In genomic region chr6:71149534-71149933, GRCm38 (mm10) we compare ENCODE assay signal across 8 mouse cellular contexts. TPM values are rescaled to one million over a fixed set of nuclear protein-coding genes. Genes with fewer than 3 reads are reported as not detected.
DNase-seq lines count a peak whose midpoint lies in the region; ATAC-seq and TF ChIP-seq lines count a peak whose summit lies in the region.

No protein-coding gene starts in this region.

- H3K4me2 ChIP-seq in kidney, embryonic 15.5 days: no peak overlapping the region

- no peak overlapping the region for H3K4me3 ChIP-seq in heart, adult 2 months
- H3K4me3 ChIP-seq in kidney, embryonic 15.5 days (replicated peaks): no peak overlapping the region
- no peak overlapping the region for H3K4me3 ChIP-seq in small intestine, adult 2 months (ENCODE audit: low read depth, low read length)

- H3K4me1 ChIP-seq in heart, adult 2 months (ENCODE audit: control insufficient read depth, insufficient read depth, low read length): no peaks in the 10 kb centered on the region
- peaks cover 33% of the 10 kb centered on the region for H3K4me1 ChIP-seq in kidney, embryonic 15.5 days
- H3K4me1 ChIP-seq in small intestine, adult 2 months (ENCODE audit: control insufficient read depth, insufficient read depth, insufficient read length, low read length): peaks cover 20% of the 10 kb centered on the region; the same call in 1 of the 2 replicates

- H3K79me2 ChIP-seq in heart, adult 2 months (replicated peaks; ENCODE audit: control insufficient read depth, insufficient read depth, low read length): no peaks in the 10 kb centered on the region

- peak; percentile 78 for DNase-seq in CD4-positive, CD25-positive, alpha-beta regulatory T cell, adult 2 months (ENCODE audit: low read depth, low spot score)
- DNase-seq in MN1 (ENCODE audit: low spot score): peak; percentile 56
- DNase-seq in cerebellum, adult 9-11 months: peak; percentile 47
- DNase-seq in heart, adult 2 months: peak; percentile 42 to 51
- peak; percentile 55 for DNase-seq in lung, postnatal 25 days (ENCODE audit: low spot score)

- no peaks in the 10 kb centered on the region for H3K9me3 ChIP-seq in kidney, embryonic 15.5 days (replicated peaks)

- TF ChIP-seq CTCF in heart, adult 2 months (IDR thresholded peaks at IDR 0.05): peak; percentile 82
- peak; percentile 92; the same call in 1 of the 2 replicates for TF ChIP-seq CTCF in small intestine, adult 2 months (IDR thresholded peaks at IDR 0.05; ENCODE audit: extremely low read depth, insufficient read length, insufficient replicate concordance, low read depth, low read length)

- intact Hi-C loops in heart, adult 2 months (cut with DNase I): loop anchor here (1.0 kb wide), 1 partner anchor 655 kb away; no protein-coding TSS in a partner anchor

- 14% methylated on average over 5 of the region's 5 CpGs for WGBS in heart, adult 2 months
- WGBS in kidney, embryonic 15.5 days: 10% methylated on average over 5 of the region's 5 CpGs
- 9% methylated on average over 5 of the region's 5 CpGs for WGBS in small intestine, adult 2 months

- no peaks in the 10 kb centered on the region for H3K27me3 ChIP-seq in heart, adult 2 months (ENCODE audit: control insufficient read depth, insufficient read depth, low read length)
- H3K27me3 ChIP-seq in kidney, embryonic 15.5 days: no peaks in the 10 kb centered on the region
- no peaks in the 10 kb centered on the region for H3K27me3 ChIP-seq in small intestine, adult 2 months (ENCODE audit: control insufficient read depth, insufficient read depth, low read length)

- no peaks in the 10 kb centered on the region for H3K36me3 ChIP-seq in heart, adult 2 months (ENCODE audit: control insufficient read depth, insufficient read depth, low read length)
- H3K36me3 ChIP-seq in kidney, embryonic 15.5 days: no peaks in the 10 kb centered on the region
- H3K36me3 ChIP-seq in small intestine, adult 2 months (ENCODE audit: control insufficient read depth, insufficient read depth, low read length): no peaks in the 10 kb centered on the region

- TF ChIP-seq EP300 in heart, adult 2 months (IDR thresholded peaks at IDR 0.05; ENCODE audit: insufficient read depth, low read depth, low read length): peak; percentile 58; the same call in 1 of the 2 replicates

- TF ChIP-seq POLR2A in heart, adult 2 months (IDR thresholded peaks at IDR 0.05; ENCODE audit: insufficient read depth, low read depth, low read length): no peak
- no peak for TF ChIP-seq POLR2A in small intestine, adult 2 months (IDR thresholded peaks at IDR 0.05; ENCODE audit: low read depth, low read length)

- H3K27ac ChIP-seq in heart, adult 2 months: no peak overlapping the region
- no peak overlapping the region for H3K27ac ChIP-seq in kidney, embryonic 15.5 days
- H3K27ac ChIP-seq in small intestine, adult 2 months (ENCODE audit: insufficient read depth, low read depth, low read length): peak overlapping the region; percentile 22; the same call in 1 of the 2 replicates

- no peak overlapping the region for H3K9ac ChIP-seq in heart, adult 2 months (ENCODE audit: low read depth, low read length)
- no peak overlapping the region for H3K9ac ChIP-seq in kidney, embryonic 15.5 days

- peak; percentile 64 for ATAC-seq in kidney, embryonic 15.5 days (replicated peaks; ENCODE audit: low FRiP score)
- no peak for ATAC-seq in erythroid progenitor cell, adult 5-6 weeks (replicated peaks; ENCODE audit: low FRiP score, poor library complexity, severe bottlenecking)

RNA-seq across cellular contexts. Expression of gene Thnsl2, which starts 5.3 kb away (rescaled TPM):
- 1 to 10 TPM; 3.4 to 4.1 TPM for total RNA-seq in heart, adult 2 months (2021)
- polyA plus RNA-seq in heart, adult 2 months (2012; rRNA removed): 6.0 and 6.1 TPM in 2 replicates
- polyA plus RNA-seq in kidney, embryonic 15.5 days (2015; fragmentation: Nextera tagmentation; extraction: Ambion mirVana): 36.7 and 39.9 TPM in 2 replicates
- polyA plus RNA-seq in small intestine, adult 2 months (2012; rRNA removed): 10.0 and 23.1 TPM in 2 replicates
- not detected in 2 replicates for total RNA-seq in erythroid progenitor cell, adult 5-6 weeks (2015; ENCODE audit: low replicate concordance)
- total RNA-seq in erythroid progenitor cell, adult 5-6 weeks (2017; ENCODE audit: low replicate concordance): not detected in 2 replicates

RNA-seq across cellular contexts. Expression of gene Fabp1, which starts 50.1 kb away (rescaled TPM):
- total RNA-seq in heart, adult 2 months (2021): not detected
- polyA plus RNA-seq in heart, adult 2 months (2012; rRNA removed): 2.2 TPM in 1 of 2 replicates, not detected in the other
- polyA plus RNA-seq in kidney, embryonic 15.5 days (2015; fragmentation: Nextera tagmentation; extraction: Ambion mirVana): 3.5 and 4.4 TPM in 2 replicates
- 100 and 118 TPM in 2 replicates for polyA plus RNA-seq in small intestine, adult 2 months (2012; rRNA removed)
- total RNA-seq in erythroid progenitor cell, adult 5-6 weeks (2015; ENCODE audit: low replicate concordance): not detected in 2 replicates
- total RNA-seq in erythroid progenitor cell, adult 5-6 weeks (2017; ENCODE audit: low replicate concordance): not detected in 2 replicates

Comparison
In these comparisons a context has a peak if more than half of its experiments do, and no peak if none do; other contexts are left out.
1. RNA of gene Fabp1, which starts 50.1 kb away (polyA plus RNA-seq): 100 to 118 TPM in small intestine, adult 2 months; 3.5 to 4.4 TPM in kidney, embryonic 15.5 days and 2.2 TPM in heart, adult 2 months; every median in the first group is over 10 times any median in the second.
2. Peak in every context shown above with its lines, with median percentiles within 50 percentile points of each other: DNase-seq.